Mouse (Mus musculus) CH12.LX (cell line): Measurements from ENCODE around the gene Macrod2.

ENCODE experiments used
- BHLHE40 ChIP-seq: IDR thresholded peaks from 2 replicates; pipeline ENCODE4 v1.6.1; 2011; ENCODE audit warnings: mild to moderate bottlenecking, low read depth, low read length, improper control_type of control experiment
- CTCF ChIP-seq, 2 experiments: IDR thresholded peaks in 1 of 2; conservative IDR thresholded peaks in 1 of 2; 2 replicates each; pipeline ENCODE4 v1.5.1; 2011 to 2012; ENCODE audit warnings: low read depth in 2 of 2, low read length in 2 of 2, improper control_type of control experiment in 1 of 2, inconsistent platforms in 1 of 2, mild to moderate bottlenecking in 1 of 2, moderate library complexity in 1 of 2
- E2F4 ChIP-seq: IDR thresholded peaks from 2 replicates; pipeline ENCODE4 v1.6.1; 2011; ENCODE audit warnings: low read depth, low read length, improper control_type of control experiment; ENCODE audit not compliant: insufficient replicate concordance
- MEF2A ChIP-seq: IDR thresholded peaks from 2 replicates; pipeline ENCODE4 v1.6.1; 2014; ENCODE audit warnings: low read depth, mild to moderate bottlenecking, inconsistent platforms, low read length, improper control_type of control experiment, borderline replicate concordance
- NRF1 ChIP-seq: IDR thresholded peaks from 2 replicates; pipeline ENCODE4 v1.6.1; 2014; ENCODE audit warnings: low read depth, mild to moderate bottlenecking, inconsistent platforms, low read length, improper control_type of control experiment, moderate library complexity
- POLR2A ChIP-seq: IDR thresholded peaks from 2 replicates; pipeline ENCODE4 v1.6.1; 2011; ENCODE audit warnings: low read depth, mild to moderate bottlenecking, improper control_type of control experiment, low read length
- SIN3A ChIP-seq: IDR thresholded peaks from 2 replicates; pipeline ENCODE4 v1.6.1; 2012; ENCODE audit warnings: low read length, improper control_type of control experiment, inconsistent platforms
- ZMIZ1 ChIP-seq: IDR thresholded peaks from 2 replicates; pipeline ENCODE4 v1.6.1; 2012; ENCODE audit warnings: low read depth, mild to moderate bottlenecking, inconsistent platforms, low read length, improper control_type of control experiment

- TF ChIP-seq MEF2A (no peak), SIN3A (no peak), CTCF (conservative IDR thresholded peaks at IDR 0.05 in 1 of 2, IDR thresholded peaks at IDR 0.05 in 1 of 2; ENCODE audit: low read depth in 2 of 2, low read length in 2 of 2) (no peak), E2F4 (no peak), POLR2A (no peak), BHLHE40 (no peak), ZMIZ1 (no peak), NRF1 (no peak)
Observed at GRCm38 (mm10) chr2:140844030-140844429, 448.9 kb downstream of the Macrod2 start.
